Mouse (Mus musculus) spleen, adult 2 months (tissue): ENCODE measurements around the gene Fa2h. TPM values are rescaled to one million over a fixed set of nuclear protein-coding genes. Genes with fewer than 3 reads are reported as not detected.

Experiments used
- DNase-seq, 2 experiments: peaks; one replicate each; pipeline versions ENCODE4 v3.0.0 to v3.0.0-alpha.2; 2012 to 2021; ENCODE audit warnings: low spot score in 2 of 2, low read depth in 1 of 2
- H3K27ac ChIP-seq: fragments of 200-500 bp; 2 replicates; pipeline ENCODE4 v1.5.1; 2012; ENCODE audit warnings: low read length, inconsistent platforms; ENCODE audit not compliant: insufficient read depth
- H3K27me3 ChIP-seq: fragments of 200-500 bp; 2 replicates; pipeline ENCODE4 v1.6.1; 2012; ENCODE audit warnings: mild to moderate bottlenecking, moderate library complexity, low read length, inconsistent platforms; ENCODE audit not compliant: control insufficient read depth, insufficient read depth
- H3K36me3 ChIP-seq: fragments of 200-500 bp; 2 replicates; pipeline ENCODE4 v1.6.1; 2012; ENCODE audit warnings: mild to moderate bottlenecking, low read length, inconsistent platforms; ENCODE audit not compliant: control insufficient read depth, insufficient read depth
- H3K4me1 ChIP-seq: fragments of 200-500 bp; 2 replicates; pipeline ENCODE4 v1.6.1; 2011; ENCODE audit warnings: inconsistent platforms; ENCODE audit not compliant: control insufficient read depth, insufficient read depth, insufficient read length
- H3K4me3 ChIP-seq: fragments of 200-500 bp; 2 replicates; pipeline ENCODE4 v1.5.1; 2011; ENCODE audit warnings: mild to moderate bottlenecking, inconsistent platforms; ENCODE audit not compliant: insufficient read depth, insufficient read length; ENCODE audit errors: extremely low read depth
- CTCF ChIP-seq: fragments of 200-500 bp; IDR thresholded peaks from 2 replicates; pipeline ENCODE4 v1.5.1; 2011; ENCODE audit warnings: mild to moderate bottlenecking, inconsistent platforms; ENCODE audit not compliant: insufficient read depth, insufficient read length, insufficient replicate concordance; ENCODE audit errors: extremely low read depth
- POLR2A ChIP-seq: fragments of 200-500 bp; IDR thresholded peaks from 2 replicates; pipeline ENCODE4 v1.6.1; 2011; ENCODE audit warnings: low read depth, low read length, inconsistent platforms
- WGBS: fragments of 180-500 bp; shearing (Covaris S2); methylation state at CpG from one replicate; pipeline ENCODE4 v1.1.7; 2018; 5-methylcytosine and 5-hydroxymethylcytosine counted together
- polyA plus RNA-seq: library from polyadenylated mRNA; depleted of rRNA; stranded (reverse); fragments of >200 nt; gene quantifications from 2 replicates; pipeline ENCODE4 v1.2.3, GENCODE M21; 2012

The Fa2h gene
- polyA plus RNA-seq, 1 experiment = 0.07 TPM

- H3K27ac ChIP-seq = no peak overlapping the region
- no peaks in the 10 kb centered on the region for H3K4me1 ChIP-seq
- TF ChIP-seq CTCF (no peak), POLR2A (no peak)
- DNase-seq = no peak
- H3K36me3 ChIP-seq = no peaks in the 10 kb centered on the region
- no peak overlapping the region for H3K4me3 ChIP-seq
- H3K27me3 ChIP-seq = no peaks in the 10 kb centered on the region
- WGBS = 73% methylated on average over 7 of the region's 7 CpGs
Observed at GRCm38 (mm10) chr8:111360579-111361209, 32.9 kb downstream of the Fa2h start.

DNA sequence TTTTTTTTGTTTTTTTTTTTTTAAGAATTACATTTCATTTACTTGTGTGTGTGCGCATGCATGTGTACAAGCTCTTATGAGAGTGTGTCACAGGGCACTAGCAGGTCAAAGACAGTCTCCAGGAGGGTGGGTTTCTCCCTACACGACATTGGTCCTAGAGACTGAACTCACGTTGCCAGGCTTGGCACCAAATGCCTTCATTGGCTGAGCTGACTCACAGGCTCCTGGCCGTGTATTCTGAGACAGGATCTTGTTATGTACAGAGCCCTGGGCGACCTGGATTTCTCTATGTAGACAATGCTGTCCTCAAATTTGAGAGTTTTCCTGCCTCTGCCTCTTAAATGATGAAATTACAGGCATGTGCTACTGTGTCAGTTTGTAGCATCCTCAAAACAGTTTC, 33.7 kb downstream of the Fa2h start:
- Histone ChIP-seq H3K27me3 (no peaks in the 10 kb centered on the region), H3K4me1 (no peaks in the 10 kb centered on the region), H3K36me3 (no peaks in the 10 kb centered on the region), H3K4me3 (no peak overlapping the region), H3K27ac (no peak overlapping the region)
- DNase-seq = no peak
- 75% methylated on average over 5 of the region's 5 CpGs for WGBS
- TF ChIP-seq CTCF (no peak), POLR2A (no peak)

DNA sequence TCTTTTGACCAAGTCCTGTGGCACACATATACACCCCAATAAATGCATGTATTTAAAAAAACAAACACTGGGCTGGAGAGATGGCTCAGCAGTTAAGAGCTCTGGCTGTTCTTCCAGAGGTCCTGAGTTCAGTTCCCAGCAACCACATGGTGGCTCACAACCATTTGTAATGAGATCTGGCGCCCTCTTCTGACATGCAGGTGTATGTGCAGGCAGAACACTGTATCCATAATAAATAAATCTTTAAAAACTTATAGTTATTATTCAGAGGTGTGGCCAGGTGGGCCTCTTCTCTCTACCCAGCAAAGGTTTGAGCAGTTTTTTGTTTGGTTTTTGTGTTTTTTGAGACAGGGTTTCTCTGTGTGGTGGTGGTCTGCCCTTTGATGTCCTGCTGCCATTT, 34.7 kb downstream of the Fa2h start:
- Histone ChIP-seq H3K27ac (no peak overlapping the region), H3K27me3 (no peaks in the 10 kb centered on the region), H3K4me1 (no peaks in the 10 kb centered on the region), H3K36me3 (no peaks in the 10 kb centered on the region), H3K4me3 (no peak overlapping the region)
- TF ChIP-seq CTCF = no peak
- TF ChIP-seq POLR2A = no peak
- WGBS = 69% methylated on average over 1 of the region's 1 CpGs
- no peak for DNase-seq

- no peak for DNase-seq
- no peak for TF ChIP-seq POLR2A
- no peak for TF ChIP-seq CTCF
- no peaks in the 10 kb centered on the region for H3K4me1 ChIP-seq
- no peaks in the 10 kb centered on the region for H3K36me3 ChIP-seq
- 95% methylated on average over 4 of the region's 4 CpGs for WGBS
- H3K4me3 ChIP-seq = no peak overlapping the region
- H3K27ac ChIP-seq = no peak overlapping the region
- no peaks in the 10 kb centered on the region for H3K27me3 ChIP-seq
Observed at GRCm38 (mm10) chr8:111357433-111357832, 36.2 kb downstream of the Fa2h start.

GRCm38 (mm10) chr8:111353497-111353896, 40.1 kb downstream of the Fa2h start:
- TF ChIP-seq CTCF = no peak
- TF ChIP-seq POLR2A = no peak
- WGBS = 87% methylated on average over 9 of the region's 9 CpGs
- Histone ChIP-seq H3K4me1 (no peaks in the 10 kb centered on the region), H3K36me3 (no peaks in the 10 kb centered on the region), H3K27me3 (no peaks in the 10 kb centered on the region), H3K27ac (no peak overlapping the region), H3K4me3 (no peak overlapping the region)
- DNase-seq = no peak

DNA sequence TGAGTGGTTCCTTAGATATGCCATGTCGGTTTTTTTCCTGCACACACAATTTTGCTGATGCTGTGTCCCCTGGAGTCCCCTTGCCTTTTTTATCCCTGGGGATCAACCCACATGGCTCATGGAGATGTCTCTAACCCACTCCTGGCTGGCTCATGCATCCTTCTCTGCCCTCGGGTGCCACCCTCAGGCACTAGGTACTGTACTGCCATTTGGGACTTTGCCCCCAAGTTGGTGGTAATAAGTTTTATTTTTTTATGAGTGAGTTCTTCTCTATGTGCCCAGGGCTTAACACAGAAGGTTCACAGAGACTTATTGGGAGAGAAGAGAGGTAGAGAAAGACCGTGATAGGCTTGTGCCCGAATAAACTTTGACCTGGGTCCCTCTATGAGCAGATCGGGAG, 41.3 kb downstream of the Fa2h start:
- Histone ChIP-seq H3K27ac (no peak overlapping the region), H3K4me3 (no peak overlapping the region), H3K27me3 (no peaks in the 10 kb centered on the region), H3K36me3 (no peaks in the 10 kb centered on the region), H3K4me1 (no peaks in the 10 kb centered on the region)
- DNase-seq = no peak
- TF ChIP-seq POLR2A (no peak), CTCF (no peak)
- 88% methylated on average over 5 of the region's 5 CpGs for WGBS

GRCm38 (mm10) chr8:111350577-111350976, 43.0 kb downstream of the Fa2h start:
- no peaks in the 10 kb centered on the region for H3K27me3 ChIP-seq
- no peak for TF ChIP-seq CTCF
- TF ChIP-seq POLR2A = no peak
- no peaks in the 10 kb centered on the region for H3K4me1 ChIP-seq
- H3K36me3 ChIP-seq = no peaks in the 10 kb centered on the region
- no peak overlapping the region for H3K27ac ChIP-seq
- DNase-seq = no peak
- no peak overlapping the region for H3K4me3 ChIP-seq
- 88% methylated on average over 6 of the region's 6 CpGs for WGBS

DNA sequence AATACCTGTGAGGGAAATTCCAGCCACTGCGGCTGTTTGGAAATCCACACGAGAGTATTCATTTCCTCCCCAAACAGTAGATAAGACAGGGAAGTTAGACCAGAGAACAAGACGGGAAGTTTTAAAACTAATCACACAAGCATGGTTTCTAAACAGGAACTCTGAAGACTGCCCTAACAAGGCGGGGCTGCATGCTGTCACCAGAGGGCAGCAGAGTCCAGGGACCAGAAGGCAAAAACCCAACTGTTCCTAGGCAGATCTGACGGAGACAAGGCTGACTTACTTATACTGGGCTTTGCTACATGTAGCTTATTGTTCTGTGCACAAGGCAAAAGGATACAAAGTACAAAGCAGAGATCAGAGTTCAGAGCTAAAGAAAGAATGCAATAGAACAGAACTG, 50.4 kb downstream of the Fa2h start:
- no peak overlapping the region for H3K27ac ChIP-seq
- no peaks in the 10 kb centered on the region for H3K36me3 ChIP-seq
- no peaks in the 10 kb centered on the region for H3K27me3 ChIP-seq
- no peaks in the 10 kb centered on the region; the same call in 1 of the 2 replicates for H3K4me1 ChIP-seq
- no peak for TF ChIP-seq POLR2A
- TF ChIP-seq CTCF = peak; percentile 89; the same call in 1 of the 2 replicates
- 2% methylated on average over 5 of the region's 5 CpGs for WGBS
- H3K4me3 ChIP-seq = no peak overlapping the region
- peak; percentile 44 to 74 for DNase-seq
